Mouse (Mus musculus): ENCODE data around the gene Mcat. TPM values are rescaled to one million over a fixed set of nuclear protein-coding genes. Genes with fewer than 3 reads are reported as not detected.

Gene Mcat
- 10 to 100 TPM; 29.8 to 31.3 TPM for total RNA-seq (2021)
- long read RNA-seq, experiment 1, transcript Mcat-201 (4 exons, 1,917 nt) = major isoform, 45 of 60 reads
- long read RNA-seq, experiment 1, partial matches to known transcripts = 1 of 60 reads
- long read RNA-seq, experiment 1, other reads (novel, unspliced or antisense) = 10 of 60 reads
- long read RNA-seq, experiment 2, transcript Mcat-206 (3 exons, 740 nt) = minor isoform, 6 of 83 reads
- long read RNA-seq, experiment 2, transcript Mcat-201 (4 exons, 1,917 nt) = major isoform, 70 of 83 reads
- long read RNA-seq, experiment 2, partial matches to known transcripts = 1 of 83 reads
- long read RNA-seq, experiment 2, other reads (novel, unspliced or antisense) = 6 of 83 reads

GRCm38 (mm10) chr15:83563327-83563856, at the start of gene Mcat, which contains the start of gene Tspo:
Mcat (minus strand) TSS chr15:83563787.
Tspo (plus strand) TSS chr15:83563592.
- peak in 1 of 2 experiments; percentile 55 for DNase-seq (ENCODE audit: low spot score in 2 of 2)

DNA sequence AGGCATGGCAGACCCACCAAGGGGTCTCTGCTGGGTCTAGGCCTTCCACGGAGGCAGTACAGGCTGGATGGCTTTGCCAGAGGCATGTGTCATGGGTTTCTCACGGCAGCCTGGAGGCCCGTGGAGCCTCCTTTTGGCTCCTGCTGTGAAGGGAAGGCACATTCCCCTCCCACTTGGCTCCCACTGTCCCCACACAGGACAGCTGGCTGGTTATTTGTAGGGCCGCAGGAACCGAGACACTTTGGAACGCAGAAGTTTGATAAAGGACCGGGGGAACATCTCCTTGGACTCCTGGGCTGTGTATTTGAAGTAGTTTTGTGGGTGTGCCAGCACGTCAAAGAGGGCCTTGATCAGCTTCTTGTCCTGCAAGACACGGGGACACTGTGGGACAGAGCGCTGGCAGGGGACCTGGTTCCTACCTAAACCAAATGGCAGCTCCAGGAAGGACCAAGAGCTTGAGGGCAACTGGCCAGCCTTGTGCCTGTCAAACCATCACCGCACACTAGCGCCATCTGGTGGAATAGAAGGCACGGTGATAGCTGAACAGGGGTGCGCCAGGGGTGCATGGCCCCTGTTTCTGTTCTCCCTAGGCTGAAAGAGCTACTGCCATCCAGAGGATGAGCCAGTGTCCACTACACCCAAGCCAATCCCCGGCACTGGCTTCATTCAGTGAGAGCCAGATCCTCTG, 43.7 kb upstream of the Mcat start:
- peak; percentile 49 to 77 for DNase-seq (ENCODE audit: low spot score in 2 of 2)

- no peak for DNase-seq (ENCODE audit: low spot score in 2 of 2)
Measured at GRCm38 (mm10) chr15:83606700-83607099, 43.1 kb upstream of the Mcat start.

DNA sequence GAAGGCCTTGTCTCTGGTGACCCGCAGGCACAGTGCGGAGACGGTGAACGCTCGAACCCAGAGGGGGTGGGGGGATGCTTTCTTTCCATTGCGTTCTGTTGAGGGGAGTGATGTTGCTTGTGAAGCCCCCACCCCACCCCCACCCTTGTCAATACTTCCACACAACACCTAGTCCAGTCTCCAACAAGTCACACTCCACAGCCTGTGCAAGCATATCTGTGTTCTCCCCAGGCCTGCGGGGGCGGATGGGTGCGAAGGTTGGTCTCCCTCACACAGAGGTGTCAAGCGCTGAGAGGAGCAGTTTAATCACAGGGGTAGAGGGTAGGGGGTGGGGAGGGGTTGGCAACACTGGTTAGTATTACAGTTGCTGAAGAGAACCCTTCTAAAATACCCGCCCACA, 42.6 kb upstream of the Mcat start:
- DNase-seq (ENCODE audit: low spot score in 2 of 2) = no peak

DNA sequence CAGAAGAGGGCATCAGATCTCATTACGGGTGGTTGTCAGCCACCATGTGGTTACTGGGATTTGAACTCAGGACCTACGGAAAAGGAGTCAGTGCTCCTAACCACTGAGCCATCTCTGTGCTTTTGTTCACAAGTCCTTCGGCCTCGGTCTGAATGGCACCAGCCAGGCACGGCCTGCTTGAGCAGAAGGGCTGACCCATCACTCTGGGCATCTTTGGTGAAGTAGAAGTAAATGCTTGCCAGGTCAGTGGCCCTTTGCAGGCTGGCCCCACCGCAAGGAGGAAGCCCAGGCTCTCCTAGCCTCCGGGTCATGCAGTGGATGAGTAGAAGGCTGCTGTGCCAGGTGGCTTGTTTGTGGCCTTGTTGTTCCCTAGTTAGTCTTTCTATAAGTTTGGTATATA, 39.8 kb upstream of the Mcat start:
- no peak for DNase-seq (ENCODE audit: low spot score in 2 of 2)

DNA sequence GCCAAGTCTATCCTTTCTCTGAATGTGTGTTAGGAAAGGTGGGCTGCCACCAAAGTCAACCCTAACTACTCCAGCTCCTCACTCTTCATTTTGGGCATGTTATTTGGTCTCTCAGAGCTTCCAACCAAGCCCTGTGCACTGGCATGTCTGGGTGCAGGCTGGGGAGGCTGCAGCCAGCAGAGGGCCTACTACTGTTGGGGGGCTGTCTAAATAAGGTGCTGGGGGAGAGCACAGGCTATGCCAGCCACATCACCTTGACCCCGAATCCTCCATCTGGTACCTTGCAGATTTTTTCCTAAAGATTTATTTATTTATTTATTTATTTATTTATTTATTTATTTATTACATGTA, 39.4 kb upstream of the Mcat start:
- DNase-seq (ENCODE audit: low spot score in 2 of 2) = no peak

DNA sequence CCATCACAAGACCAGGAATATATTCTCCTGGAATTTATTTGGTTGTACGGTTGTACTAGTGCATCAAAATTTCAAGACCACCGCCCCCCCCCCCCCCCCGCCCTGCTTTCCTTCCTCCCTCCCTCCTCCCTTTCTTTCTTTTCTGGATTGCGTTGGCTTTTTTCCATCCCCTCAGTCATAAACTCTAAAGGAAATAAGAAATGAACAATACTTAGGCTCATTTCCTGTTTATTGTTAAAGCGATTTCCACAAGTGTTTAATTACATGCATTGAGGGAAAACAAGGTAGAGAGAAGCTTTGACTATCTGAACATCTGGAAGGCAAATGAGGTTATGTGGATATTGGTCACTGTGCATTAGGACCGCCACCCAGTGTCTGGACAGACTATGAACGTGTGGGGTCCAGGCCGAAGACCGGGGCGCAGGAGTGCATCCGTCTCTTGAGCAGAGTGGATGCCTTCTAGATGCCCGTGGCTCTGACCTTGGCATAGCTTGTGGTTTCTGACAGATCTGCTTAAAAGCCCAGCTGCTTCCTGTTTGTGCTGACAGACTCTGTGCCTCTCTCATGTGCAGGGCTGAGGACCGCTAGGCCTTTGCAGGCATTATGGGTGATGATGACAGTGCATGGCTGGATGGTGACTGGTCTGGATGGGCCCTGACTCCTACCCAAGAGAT, 38.9 kb upstream of the Mcat start:
- DNase-seq (ENCODE audit: low spot score in 2 of 2) = no peak

- no peak for DNase-seq (ENCODE audit: low spot score in 2 of 2)
Measured at GRCm38 (mm10) chr15:83601185-83601584, 37.6 kb upstream of the Mcat start.

- no peak for DNase-seq (ENCODE audit: low spot score in 2 of 2)
Measured at GRCm38 (mm10) chr15:83596833-83597232, 33.2 kb upstream of the Mcat start.

GRCm38 (mm10) chr15:83595364-83595711, 31.8 kb upstream of the Mcat start:
- no peak for DNase-seq (ENCODE audit: low spot score in 2 of 2)

DNA sequence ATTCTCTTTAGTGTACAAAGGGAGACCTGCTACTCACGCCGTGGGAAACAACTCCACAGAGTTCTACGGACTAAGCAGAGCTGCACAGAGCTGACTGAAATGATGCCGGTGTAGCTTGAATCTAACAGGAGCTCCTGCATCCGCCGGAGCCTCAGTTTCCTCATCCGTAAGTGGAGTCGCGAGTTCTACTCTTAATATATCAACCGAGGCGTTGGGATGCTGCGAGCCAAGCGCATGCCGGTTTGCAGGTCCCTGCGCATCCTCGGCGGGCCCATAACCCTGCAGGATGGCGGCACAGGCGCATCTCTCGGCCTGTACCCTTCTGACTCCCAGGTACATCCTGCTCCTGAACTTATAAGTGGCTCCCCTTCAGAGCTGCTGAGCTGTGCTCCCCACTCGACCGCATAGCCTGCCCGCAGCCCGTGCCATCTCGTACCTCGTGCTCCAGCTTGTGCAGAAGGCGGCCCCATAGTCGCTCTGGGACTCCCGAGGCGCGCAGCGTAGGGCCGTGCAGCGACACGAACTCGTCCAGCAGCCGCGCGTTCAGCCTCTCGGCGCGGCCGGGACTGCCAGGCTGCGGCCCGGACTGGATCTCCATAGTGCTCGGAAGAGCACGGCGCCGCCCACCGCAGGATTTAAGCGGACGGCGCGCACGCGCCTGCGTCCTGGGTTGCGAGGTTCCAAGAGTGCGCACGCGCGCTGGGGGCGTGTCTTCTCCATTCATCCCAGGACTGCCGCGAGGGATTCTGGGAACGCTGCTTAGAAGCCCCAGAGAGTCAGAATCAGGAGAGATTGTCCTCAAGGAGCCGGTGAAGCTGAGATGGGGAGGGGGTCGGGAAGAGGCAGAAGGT, 31.2 kb upstream of the Mcat start, which contains the start of gene Ttll12:
Gene Ttll12, minus strand, starts transcription at position 645 of the 851 bp plus-strand sequence.
- DNase-seq (ENCODE audit: low spot score in 2 of 2) = peak; percentile 91 to 95

- no peak for DNase-seq (ENCODE audit: low spot score in 2 of 2)
Measured at GRCm38 (mm10) chr15:83593702-83594512, 30.3 kb upstream of the Mcat start.

DNA sequence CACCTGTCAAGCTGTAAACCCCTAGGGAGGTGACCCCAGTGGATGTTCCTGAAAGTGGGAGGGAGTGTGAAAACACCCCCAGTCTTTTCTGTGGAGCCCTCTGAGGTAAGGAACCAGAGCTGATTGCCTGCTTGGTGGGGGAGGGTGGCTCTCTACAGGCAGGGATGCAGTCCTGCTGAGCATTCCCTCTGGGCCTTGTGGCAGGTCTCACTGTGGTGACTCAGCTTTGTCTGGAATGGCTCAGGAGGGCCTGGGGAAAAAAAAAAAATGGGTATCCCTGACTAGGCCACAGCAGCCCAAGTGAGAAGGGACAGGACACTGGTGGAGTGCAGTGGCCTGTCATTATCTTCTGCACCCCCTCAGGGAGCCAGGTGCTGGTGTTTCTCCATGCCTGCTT, 29.6 kb upstream of the Mcat start:
- no peak for DNase-seq (ENCODE audit: low spot score in 2 of 2)

DNA sequence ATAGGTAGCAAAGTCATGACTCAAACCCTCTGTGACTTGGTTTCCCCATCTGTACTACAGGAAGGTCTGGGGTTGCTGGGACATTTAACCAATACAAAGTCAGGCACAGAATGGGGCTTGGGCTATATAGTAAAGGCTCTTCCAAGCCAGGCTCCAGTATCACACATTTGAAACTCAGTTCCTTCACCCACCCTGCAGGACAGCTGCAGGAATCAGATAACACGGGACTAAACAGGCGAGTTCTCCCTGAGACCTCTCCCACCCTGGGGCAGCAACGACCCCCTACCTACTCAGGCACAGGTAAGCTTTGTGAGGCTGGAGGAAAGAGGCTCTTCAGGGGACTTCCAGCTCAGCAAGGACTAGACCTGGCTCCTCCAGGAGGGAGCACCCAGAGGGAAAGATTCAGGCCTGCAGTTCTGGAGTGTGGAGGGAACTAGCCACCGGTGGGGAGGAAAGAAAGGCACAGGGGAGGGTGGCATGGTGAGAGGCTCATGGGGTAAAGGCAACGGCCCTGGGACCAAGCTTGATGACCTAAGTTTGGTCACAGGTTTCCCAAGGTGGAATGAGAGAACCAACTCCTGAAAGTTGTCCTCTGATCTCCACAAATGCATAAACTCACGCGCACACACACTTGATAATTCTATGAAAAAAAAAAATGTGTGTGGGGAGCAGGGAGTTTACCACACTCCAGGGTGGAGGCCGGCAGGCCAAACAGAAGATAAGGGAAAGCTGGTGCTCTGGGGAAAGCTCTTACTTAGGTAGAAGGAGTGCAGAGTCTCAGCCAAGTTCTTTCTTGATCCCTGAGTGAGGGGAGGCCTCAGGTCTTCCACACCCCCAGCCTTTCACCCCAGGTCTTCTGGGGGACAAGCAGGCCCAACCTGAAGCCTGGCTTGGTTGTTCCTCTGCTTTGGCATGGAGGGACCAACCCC, 28.9 kb upstream of the Mcat start:
- DNase-seq (ENCODE audit: low spot score in 2 of 2) = no peak

GRCm38 (mm10) chr15:83591758-83592157, 28.2 kb upstream of the Mcat start:
- no peak for DNase-seq (ENCODE audit: low spot score in 2 of 2)

- DNase-seq (ENCODE audit: low spot score in 2 of 2) = no peak
Measured at GRCm38 (mm10) chr15:83590841-83591240, 27.3 kb upstream of the Mcat start.

DNA sequence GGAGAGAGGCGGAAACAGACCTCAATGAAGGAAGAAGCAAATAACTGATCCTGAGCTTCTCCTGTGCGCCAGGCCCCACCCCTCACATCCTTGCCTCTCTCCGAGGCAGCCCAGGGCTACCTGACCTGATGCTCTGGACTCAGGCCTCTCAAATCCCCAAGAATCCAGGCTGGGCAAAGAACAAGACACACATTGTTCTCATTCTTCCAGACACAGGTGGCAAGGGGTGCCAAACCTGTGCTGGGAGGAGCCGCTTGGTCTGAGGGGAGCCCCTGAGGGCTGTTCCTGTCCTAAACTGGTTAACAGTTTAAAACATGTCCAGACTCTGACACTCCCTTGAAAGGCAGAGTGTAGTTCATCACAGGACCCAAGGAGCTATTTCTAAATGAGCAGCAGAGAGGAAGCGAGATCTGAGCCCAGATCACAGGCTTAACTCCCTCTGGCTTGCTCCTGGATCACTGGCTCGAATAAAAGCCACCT, 21.2 kb upstream of the Mcat start:
- no peak for DNase-seq (ENCODE audit: low spot score in 2 of 2)

- peak in 1 of 2 experiments; percentile 47 for DNase-seq (ENCODE audit: low spot score in 2 of 2)
Measured at GRCm38 (mm10) chr15:83583419-83584156, 20.0 kb upstream of the Mcat start.
